Mouse (Mus musculus) yolk sac, embryonic 10.5 days (tissue): ENCODE data around the gene Tatdn2.

ENCODE experiments used
- DNase-seq: peaks from one replicate; pipeline ENCODE4 v3.0.0-alpha.2; 2017; ENCODE audit warnings: low spot score

The Tatdn2 gene

DNA sequence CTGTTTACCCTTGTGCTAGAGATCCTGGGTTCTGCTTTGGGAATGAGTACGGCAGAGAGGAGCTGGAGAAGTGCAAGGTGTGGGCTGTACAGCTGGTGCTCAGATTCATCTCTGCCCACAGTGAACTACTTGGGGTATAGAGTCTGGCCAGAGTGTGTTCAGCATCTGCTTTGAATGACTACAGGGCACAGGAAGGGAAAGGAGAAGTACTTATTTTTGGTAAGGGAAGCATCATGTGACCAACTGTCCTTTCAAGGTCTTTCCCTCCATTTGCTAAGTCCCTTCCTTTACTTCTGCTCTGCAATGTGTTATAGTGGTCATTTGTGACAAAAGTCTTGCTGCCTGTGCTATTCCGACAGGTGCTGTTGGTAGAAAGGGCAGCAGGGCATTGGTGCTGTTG, 17.4 kb downstream of the Tatdn2 start:
- no peak for DNase-seq

DNA sequence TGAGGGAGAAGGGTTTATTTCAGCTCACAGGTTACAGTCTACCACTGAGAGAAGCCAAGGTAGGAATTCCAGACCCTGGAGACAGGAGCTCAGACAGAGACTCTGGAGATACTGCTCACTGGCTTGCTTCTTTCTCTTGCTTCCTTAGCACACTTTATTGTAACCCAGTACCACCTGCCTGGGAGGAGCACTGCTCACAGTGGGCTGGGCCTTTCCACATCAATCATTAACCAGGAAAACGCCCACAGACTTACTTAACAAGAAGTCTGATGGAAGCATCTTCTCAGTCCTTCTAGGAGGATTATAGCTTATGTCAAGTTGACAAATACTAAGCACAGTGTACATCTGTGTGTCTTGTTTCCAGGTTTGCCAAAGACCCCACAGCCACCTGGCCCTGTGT, 17.9 kb downstream of the Tatdn2 start:
- DNase-seq = peak; percentile 56

DNA sequence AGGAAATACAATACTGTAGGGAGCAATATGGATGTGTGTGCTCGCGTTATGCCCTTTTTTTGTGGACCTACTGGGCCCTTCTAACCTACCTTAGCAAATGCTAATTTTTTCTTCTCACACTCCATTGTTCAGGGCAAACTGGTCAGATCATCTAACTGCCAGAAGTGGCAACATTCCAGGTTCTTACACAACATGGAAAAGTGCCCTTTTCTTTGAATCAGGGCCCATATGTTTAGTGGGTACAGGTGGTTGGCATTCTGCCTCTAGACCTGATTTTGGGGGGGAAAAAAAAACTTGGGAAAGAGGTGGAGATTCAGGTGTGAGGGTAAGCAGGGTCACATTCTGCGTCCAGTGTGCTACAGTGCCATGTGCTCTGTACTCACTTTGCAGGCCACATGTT, 20.7 kb downstream of the Tatdn2 start:
- DNase-seq = no peak

DNA sequence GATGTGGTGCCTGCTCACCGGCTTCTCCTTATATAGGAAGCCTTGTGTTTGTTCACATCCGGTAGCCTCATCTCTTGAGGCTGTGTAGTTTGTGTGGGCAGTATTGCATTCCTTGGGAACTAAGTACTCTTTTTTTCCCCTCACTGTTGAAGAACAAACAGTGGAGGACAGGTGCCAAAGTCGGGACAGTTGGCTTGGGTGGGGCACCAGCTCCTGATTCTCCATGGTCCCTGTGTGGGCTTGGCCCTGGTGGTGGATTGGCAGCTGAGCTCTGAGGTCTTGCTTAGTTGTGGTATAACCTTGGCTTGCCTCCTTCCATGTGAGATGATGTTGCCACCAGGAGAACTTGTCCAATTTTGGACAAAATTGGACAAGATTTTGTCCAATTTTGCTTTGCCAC, 23.0 kb downstream of the Tatdn2 start, which contains the start of gene Ghrl:
Gene Ghrl (minus strand): TSS at position 3 of the 400 bp plus-strand sequence.
- DNase-seq = no peak

DNA sequence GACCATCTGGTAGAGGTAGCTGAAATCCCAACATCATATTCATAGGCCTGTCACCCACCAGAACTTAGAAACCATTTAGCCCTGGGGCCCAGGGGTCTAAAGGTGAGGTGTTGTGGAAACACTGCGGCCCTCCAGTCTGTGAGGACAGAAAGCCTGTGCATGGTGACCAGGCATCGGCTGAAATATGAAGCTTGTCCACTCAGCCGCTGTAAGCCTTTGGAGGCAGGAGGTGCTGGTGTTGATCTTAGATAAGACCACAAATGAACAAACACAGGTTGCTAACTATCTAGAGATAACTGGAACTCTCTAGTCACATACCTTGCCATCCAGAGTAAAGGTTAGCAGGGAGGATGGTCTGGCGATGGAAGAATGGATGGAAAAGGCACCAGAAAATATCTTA, 24.2 kb downstream of the Tatdn2 start:
- DNase-seq = peak; percentile 50

DNA sequence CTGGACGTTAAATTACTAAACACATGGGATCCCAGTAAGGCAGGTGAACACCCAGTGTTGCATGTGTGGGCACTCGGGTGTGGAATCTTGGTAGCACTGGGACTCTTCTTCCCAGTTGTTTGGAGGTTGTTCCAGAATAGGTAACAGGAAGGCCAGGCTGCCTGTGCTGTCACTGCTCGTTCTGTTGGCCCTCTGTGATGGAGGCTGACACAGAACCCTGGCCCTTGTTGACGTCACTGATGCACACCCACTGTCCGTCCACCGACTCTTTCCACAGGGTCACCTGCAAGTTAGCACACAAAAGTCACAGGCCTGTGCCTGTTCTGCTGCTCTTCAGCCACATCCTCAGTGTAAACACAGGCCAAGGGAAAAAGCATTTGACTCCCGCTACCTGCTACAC, 31.3 kb downstream of the Tatdn2 start:
- no peak for DNase-seq

DNA sequence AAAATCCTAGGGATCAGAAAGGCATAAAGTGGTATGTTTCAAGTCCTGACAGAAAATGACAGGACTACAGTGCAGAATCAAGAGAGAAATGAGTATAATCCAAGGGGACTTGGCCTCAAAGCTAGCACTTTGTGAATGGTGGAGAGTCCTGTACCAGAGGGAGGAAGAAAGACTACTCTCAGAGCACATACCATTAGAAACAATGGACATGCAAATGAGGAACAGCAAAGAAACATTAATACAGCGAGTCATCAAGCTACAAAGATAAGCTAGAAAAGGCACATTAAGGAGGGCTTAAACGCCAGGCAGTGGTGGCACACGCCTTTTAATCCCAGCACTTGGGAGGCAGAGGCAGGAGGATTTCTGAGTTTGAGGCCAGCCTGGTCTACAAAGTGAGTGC, 34.4 kb downstream of the Tatdn2 start:
- DNase-seq = no peak

DNA sequence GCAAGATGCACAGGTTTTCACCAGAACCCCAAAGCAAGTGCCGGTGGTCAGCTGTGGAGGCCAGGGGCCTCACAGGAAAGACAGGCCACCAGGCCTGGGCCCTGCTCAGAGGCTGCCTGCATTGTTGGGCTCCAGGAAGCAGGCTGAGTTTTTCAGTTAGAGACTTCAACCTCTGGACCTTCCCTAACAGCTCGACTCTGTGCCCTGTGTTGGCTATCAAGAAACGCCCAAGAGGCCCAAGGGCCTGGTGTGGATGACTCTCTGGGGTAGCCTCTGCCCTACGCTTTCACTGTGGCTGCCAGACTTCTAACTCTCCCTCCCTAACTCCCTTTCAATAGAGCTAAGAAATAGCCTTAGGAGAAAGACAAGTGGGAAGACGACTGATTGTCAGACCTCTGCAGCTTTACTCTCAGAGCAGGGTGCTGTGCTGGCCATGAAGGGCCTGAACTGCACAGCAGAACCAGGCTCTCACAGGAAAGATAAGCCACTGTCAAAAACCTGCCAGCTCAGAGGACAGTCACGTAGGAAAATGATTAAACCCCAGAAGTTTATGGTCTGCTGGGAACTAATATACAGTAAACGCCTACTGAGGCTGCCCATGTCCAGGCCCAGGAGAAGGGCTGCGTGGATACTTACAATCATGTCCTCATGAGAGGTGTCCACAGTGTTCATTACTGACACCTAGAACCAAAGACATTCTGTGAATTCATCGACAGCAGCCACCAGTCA, 40.6 kb downstream of the Tatdn2 start:
- no peak for DNase-seq

DNA sequence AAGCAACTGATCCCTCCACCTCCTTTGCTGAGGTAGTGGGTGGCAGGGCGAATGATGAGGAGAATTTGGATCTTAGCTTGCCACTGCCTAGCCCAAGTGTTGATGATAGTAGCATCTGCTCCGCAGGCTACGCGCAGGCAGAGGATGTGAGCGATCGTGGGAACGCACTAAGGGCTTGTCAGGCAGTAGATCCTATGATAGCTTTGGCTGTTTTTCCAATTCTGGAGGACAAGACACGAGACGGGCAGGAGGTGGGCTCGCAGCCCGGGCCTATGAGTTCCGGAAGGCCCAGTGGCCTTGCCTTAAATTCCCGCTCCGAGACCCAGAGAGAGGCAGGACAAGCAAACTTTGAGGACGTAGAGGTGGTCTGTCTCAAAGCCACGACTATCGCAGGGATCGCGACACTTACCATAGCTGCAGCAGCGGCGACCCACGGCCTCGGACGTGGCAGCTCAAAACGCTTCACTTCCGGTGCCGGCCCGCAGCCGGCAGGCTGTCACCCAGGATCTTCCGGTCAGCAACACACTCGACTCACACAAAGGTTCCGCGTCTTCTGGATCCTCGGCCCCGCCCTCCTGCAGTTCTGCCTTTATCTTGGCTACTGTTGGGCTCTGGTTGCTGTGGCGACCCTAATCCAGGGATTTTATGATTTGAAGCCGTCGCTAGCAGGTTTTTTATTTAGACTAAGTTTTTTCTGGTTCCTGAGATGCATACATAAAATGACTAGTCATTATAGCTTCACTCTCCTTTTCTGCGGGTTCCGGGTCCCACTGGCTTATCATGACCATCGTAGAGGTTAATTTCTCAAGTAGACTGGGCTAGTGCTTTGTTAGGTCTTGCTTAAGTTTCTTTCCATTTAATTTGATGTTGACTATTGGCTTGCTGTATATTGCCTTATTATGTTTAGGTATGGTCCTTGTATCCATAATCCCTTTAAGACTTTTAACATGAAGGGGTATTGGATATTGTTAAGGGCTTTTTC, 43.7 kb downstream of the Tatdn2 start, which contains the start of gene Sec13:
Gene Sec13 (minus strand): TSS at position 508 of the 982 bp plus-strand sequence.
- DNase-seq = peak; percentile 84

DNA sequence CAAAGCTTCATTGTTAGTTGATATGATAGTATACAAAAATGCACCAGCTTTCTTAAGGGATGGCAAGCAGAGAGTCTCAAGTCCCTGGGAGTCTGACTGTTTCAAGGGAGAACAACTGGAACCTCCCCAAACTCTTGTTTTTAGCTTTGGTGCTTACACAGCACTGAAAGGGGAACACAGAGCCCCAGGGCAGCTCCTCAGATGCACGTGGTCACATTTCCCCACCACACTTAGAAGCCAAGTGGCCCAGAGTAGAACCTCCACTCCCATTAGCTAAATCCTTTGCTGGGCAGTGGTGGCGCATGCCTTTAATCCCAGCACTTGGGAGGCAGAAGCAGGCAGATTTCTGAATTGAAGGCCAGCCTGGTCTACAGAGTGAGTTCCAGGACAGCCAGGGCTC, 44.6 kb downstream of the Tatdn2 start:
- no peak for DNase-seq

DNA sequence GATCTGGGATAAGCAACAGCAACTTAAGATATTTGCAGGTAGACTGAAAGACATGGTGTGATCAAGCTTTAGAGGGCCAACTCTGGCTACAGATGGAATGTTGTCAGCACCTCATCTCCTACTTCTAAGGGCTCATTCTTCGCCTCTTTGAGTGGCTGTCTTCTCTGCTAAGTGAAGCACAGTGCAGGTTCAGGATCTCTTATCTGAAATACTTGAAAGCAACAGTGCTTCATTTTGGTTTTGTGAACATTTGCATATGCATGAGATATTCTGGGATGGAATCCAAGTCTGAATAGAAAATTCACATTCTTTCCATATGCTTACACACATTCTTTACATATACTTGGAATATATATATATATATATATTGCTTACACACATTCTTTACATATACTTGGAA, 45.5 kb downstream of the Tatdn2 start:
- DNase-seq = no peak

DNA sequence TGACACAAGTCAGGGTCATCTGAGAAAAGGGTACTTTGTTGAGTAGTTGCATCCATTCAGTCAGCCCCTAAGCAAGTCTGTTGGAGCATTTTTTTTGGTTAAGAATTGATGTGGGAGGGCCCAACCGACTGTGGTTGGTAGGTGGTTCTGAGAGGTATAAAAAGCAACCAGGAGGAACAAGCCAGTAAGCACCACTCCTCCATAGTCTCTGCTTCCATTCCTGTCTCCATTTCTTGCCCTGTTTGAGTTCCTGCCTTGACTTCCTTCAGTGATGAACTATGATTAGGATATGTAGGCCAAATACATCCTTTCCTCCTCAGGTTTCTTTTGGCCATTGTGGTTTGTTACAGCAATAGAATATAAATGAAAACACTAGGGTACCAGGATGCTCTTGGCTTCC, 46.3 kb downstream of the Tatdn2 start:
- no peak for DNase-seq

DNA sequence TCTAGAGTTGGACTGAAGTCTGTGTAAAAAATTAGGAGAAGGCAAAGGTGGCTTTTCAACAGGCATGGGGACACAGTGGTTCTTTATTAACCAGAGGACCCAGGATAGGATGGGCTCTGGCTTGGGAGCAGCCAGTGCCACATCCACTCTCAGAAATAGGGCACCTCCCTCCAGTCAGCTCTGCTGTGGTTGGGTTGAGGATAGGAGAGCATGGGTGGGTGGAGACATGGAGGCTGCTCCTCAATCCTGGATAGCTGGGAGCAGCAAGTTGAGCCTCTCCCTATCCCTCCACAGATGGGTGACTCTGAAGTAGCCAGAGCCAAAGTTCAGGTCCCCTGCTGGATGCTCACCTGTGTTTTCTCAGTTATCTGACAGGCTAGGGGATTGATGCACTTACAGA, 48.3 kb downstream of the Tatdn2 start:
- no peak for DNase-seq

DNA sequence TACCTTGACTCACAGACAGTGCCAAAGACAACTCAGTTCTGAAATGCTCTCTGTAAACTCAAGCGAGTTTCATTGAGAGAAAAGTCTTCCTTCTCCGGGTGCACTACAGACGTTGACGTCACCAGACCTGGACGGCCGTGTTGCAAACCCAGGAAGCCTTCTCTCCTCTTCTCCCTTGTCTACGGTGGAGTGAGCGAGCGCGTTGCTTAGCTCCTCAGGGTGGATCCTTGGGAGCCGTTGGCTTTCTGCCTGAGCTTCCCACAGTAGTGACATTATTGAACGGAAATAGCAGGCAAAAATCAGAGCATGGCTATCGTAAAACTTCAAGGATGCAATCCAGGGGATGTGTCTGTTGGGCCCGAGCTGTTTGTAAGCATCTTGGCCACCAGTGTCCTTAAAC, 50.4 kb downstream of the Tatdn2 start:
- no peak for DNase-seq

DNA sequence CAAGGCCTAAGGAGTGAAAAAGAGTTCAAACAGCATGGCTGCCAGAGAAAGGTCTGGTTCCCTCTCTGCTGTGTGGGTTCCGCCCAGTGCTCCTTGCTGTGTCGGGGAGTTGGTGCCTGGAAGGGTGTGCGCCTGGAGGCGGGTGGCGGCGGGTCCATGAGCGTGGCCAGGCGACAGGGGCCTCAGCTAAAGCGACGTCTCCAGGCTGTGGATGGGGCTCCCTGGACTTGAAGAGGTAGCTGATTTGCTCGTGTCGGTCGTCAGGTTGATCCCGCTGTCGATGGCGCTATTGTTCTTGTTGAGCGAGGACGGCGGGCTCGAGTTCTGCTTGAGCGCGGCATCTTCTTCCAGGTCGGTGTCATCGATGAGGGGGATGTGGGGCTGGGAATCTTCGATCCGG, 51.5 kb downstream of the Tatdn2 start:
- no peak for DNase-seq

DNA sequence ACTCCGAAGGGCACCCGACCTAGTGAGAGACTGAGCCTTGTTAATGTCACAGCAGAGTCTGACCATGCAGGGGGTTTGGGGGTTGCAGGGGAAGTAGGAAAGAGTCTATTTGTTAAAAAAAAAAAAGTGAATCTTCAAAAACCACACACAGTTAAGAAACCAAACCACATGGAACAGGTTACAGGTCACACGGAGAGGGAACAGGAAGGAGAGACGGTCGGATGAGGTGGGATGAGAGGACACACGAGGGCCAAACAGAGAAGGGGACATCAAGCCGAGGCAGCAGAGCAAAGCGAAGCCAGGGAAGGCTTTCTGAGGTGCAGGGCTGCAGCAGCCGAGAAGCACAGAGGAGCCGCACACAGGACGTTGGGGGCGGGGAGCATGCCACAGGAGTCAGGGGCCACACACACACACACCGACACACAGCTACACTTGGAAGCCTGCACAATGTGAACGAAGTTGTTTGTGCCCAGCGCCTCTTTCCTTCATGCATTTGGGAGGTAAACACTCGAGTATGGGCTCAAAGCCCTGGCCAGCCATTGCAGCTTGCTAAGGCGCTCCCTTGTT, 52.4 kb downstream of the Tatdn2 start:
- DNase-seq = no peak
